Mouse (Mus musculus) naive thymus-derived CD4-positive, alpha-beta T cell, adult 2 months (primary cell): Measurements from ENCODE around the gene Tdp1.
A peak's percentile ranks its signal among the peaks of the same experiment; 100 is the strongest.

Source experiments
- DNase-seq: peaks from one replicate; pipeline ENCODE4 v3.0.0-alpha.2; 2011; ENCODE audit warnings: low read depth

The Tdp1 gene

DNA sequence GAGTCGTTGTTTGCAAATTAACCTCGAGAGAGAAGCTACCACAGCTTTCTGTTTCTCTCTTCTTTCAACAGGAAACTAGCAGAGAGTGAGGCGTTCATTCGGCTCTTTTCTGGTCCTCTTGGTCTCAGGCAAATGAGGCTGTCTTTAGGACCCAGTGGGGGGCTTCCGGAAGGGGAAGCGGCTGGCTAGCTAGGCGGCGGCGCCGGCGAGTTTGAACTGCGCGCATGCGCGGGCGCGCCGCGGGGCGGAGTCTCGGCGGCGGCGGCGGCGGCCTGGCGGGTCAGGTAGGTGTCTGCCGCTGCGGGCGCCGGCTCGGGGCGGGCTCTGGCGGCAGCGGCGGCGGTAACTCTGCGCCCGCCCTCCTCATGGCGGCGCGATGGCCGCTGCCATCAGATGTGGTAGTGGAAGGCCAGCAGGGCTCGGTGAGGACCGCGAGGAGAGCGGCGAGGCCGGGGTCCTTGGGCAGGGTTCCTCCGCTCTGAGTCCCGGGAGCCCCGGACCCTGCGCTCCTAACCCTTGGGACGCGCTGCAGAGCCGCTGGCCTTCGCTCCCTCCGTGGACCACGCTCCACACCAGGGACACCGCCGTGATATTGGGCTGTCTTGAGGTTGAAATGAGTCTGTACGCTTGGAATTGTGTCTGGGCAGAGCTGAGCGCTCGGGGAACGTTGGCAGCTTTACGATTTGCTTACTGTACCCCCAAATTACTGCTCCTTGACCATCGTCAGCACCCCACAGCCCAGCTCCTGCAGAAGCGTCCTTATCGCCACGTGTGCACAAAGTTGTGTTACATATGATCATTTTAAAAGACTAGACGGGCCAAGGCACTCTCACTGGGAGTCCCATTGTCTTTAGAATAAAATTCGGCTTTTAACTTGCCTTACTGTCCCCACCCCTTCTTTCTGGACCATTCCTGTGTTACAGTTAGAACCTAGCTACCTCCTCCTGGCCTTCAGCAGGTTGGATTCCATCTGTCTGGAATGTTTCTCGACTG is at the start of gene Tdp1, which contains the start of gene Efcab11:
Gene Tdp1, plus strand, starts transcription at position 249 of the 993 bp plus-strand sequence.
Gene Efcab11, minus strand, starts transcription at position 171 of the 993 bp plus-strand sequence.
- peak; percentile 97 for DNase-seq

DNA sequence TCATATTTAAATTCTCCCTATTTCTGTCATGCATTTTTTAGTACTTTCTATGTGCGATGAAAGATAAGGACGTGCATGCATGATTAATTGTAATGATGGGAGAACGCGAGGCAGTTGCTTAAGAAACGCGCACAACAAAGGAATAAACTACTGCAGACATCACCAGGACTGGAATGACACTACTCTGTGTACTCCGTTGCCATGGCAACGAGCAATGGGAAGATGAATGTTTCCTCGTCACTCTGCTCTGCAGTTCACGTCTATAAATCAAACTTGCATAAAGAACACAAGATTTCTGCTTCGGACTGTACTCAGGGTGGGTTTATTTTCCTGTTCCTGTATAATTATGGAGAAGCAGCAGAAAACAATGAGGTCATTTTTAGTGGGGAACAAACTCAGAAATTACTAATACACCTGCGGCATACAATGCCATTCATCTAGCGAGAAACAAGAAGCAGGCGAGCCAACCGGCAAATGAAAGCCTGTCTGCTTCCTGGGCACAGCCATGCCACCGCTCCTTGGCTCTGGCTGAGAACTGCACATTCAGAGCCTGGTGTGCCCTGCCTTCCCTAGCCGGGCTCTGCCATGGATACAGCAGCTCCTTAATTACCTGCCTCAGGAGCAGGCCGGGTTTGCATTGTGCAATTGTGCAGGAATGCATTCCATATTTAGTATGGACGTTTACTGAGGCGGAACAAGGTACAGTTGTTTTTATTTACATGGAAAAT is 47.7 kb upstream of the Tdp1 start:
- peak; percentile 83 for DNase-seq

DNA sequence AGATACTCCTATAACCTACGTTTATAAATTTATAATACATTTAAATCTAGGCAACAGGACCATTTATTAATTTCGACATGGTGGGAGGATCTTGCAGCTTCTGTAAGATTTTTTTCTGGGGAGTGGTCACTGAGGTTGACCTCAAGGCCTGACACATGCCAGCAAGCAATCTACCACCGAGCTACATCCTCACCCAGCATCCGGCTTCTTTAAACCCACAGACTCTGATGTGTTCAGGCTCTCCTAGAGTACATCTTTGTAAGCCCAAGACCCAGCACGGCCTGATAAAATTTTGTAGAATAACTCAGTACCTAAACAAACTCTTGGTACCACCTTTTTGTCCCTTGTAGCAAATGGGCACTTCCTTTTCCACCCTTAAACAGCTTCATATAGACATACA is 46.8 kb upstream of the Tdp1 start:
- peak; percentile 46 for DNase-seq

DNA sequence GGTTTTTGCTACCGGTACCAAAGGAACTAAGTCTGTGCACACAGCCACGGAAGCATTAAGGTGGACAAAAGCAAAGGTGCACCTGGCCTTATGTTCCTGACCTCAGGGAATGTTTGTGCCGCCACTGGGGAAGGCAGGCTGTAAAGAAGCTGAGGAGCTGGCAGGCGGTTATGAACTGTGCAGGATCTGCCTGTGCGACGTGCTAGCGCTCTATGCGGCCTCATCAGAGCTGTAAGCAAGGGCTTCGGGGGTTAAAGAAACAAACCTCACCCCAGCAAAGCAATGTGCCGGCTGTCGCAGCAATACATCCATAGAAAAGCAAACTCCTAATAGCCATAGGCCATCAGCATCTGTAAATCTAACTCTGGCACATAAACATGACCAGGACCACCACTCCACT is 46.2 kb upstream of the Tdp1 start:
- no peak for DNase-seq

DNA sequence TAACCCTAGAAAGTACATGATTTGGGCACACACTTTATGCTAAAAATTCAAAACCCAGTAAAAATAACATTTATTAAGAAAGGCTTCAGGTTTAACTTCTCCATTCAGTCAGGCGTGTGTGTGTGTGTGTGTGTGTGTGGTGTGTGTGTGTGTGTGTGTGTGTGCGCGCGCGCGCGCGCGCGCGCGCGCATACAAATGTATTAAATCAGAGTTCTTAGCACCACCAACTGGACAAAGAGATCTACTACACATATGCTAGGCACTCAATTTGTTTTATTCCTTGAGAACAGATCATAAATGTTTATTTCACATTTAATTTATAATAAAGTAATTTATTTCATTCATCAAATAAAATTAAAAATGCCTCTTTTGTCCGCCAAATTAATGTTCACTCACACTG is 45.6 kb upstream of the Tdp1 start:
- peak; percentile 64 for DNase-seq

DNA sequence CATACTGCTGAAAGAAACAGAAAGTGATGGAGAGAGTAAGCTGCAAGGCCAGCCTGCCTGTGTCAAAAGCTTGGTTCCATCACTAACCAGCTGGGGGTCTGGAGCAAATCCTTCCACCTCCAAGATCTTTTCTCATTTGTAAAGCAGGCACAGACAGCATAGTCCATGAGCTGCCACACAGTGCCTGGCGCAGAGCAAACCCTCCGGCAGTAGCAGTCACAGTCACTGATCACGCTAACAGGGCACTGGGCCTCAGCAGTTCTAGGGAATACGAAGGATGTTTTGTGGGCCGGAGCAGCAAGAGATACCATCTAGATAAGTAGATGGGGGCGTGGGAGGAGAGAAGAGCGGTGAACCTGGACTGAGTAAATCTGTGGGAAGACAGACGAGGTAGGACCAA is 39.4 kb upstream of the Tdp1 start:
- DNase-seq, result no peak

DNA sequence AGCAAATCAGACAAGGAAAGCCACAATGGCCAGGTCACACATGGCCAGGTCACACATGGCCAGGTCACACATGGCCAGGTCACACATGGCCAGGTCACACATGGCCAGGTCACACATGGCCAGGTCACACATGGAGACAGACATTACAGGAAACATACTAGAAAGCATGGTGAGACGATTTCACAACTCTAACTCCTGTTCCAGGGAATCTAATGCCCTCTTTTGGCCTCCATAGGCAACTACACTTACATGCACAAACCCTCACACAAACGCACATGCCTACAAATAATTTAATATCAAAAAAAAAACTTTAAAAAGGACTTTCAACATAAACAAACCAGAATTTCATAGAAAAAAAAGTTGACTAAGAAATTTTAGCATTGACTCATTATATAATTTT is 34.3 kb upstream of the Tdp1 start:
- no peak for DNase-seq

DNA sequence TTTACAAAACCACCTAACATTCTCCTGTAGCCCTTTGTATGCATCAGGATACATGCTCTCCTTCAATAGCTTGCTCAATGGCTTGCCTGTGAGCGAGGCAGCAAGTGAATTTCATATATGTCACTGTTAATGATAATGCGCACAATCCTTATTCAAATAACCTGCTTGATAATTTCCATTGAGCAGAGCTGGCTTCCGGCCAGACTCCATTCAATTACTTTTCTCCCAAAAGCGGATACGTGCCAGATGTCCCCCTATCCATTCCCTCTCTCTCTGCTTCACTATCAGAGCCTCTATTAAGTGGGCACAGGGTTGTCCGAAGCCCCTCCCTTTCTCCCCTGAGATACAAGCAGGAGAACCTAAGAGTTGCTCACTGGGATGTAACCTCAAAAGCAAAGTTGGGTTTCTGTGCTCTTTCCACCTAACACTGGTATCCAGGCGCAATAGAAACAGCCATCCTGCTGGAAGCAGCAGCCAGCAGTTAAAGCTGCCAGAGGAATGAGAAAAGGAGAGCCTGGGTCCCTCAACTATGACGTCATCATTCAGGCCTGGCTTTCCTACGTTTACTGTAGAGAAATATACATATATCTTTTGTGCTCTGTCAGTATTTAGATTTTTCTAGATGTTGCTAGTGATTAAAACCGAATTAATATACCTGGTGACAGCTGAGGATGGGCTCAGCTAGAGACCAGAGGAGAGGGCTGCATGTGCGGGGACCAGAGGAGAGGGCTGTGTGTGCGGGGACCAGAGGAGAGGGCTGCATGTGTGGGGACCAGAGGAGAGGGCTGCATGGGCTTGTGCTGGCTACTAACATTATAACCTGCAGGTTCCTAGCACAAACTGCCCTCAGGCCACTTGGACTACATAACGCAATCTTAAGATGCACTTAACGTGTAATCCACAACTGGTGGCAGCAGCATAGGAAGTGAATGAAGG is 30.7 kb upstream of the Tdp1 start:
- DNase-seq, result no peak

DNA sequence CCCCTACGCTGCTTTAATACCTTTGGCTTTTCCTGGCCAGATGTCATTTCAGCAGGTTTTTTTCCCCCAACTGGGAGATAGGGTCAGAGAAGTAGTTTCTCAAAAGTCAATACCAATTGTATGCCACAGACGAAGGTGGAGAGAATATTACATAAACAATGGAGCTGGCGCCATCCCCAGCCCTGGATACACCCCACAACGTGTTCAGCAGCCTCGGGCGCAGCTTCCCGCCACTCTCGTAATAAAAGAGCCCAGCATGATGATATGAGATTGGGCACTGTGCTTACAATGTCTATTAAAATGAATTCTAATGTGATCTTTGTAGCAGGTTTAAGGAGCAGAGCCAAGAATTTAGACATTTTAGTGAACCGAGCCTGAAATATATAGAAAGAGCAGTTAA is 28.3 kb upstream of the Tdp1 start:
- no peak for DNase-seq

DNA sequence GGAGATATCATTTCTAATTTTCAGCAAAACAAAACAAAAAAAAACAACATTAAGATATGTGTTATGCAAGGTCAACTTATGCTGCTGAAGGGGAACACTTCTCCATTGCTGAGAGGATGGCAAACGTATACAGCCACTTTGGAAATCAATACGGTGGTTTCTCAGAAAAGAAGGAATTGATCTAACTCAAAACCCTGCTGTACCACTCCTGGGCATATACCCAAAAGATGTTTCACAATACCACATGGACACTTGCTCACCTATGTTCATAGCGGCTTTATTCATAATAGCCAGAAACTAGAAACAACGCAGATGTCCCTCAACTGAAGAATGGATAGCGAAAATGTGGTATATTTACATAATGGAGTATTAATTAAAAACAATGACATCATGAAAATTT is 25.7 kb upstream of the Tdp1 start:
- DNase-seq, result no peak

DNA sequence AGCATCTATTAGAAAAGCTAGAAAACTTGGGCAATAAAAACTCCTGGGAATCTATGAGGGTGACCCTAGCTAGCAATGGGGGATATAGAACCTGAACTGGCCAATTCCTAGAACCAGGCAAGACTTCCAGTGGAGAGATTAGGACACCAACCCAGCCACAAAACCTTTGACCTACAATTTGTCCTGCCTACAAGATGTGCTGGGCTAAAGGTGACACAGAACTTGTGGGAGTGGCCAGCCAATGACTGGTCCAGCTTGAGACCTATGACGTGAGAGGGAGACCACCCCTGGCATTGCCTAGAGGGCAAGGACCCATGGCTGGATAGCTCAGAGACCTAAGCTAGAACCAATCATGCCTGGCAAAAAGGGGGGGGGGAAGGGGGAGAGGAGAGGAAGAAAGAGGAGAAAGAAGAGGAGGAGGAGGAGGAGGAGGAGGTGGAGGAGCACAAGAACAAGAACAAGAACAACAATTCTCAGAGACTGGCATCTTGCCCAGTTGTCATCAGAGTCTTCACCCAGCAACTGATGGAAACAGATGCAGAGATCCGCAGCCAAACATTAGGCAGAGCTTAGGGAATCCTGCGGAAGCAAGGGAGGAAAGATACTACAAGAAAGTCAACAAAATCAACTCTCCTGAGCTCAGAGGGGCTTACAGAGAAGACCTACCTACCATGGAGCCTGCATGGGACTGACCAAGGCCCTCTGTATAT is 24.8 kb upstream of the Tdp1 start:
- no peak for DNase-seq

DNA sequence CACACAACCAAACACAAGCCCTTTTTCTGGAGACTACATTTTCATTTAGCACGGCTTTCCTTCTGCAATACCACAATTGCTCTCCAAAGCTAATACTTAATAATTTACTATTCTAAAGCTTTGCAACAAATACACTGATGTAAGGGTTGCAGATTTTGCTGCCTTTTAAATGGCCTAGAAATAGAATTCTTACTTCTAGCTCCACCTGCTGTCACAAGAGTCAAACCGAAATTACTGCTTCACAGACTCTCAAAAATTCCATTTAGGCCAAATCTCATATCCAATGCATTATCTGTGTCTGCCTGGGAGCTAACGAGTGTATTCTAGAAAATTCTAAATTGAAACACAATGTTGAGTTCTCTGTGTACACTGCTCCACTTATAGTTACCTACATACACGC is 23.3 kb upstream of the Tdp1 start:
- DNase-seq, result peak; percentile 36

DNA sequence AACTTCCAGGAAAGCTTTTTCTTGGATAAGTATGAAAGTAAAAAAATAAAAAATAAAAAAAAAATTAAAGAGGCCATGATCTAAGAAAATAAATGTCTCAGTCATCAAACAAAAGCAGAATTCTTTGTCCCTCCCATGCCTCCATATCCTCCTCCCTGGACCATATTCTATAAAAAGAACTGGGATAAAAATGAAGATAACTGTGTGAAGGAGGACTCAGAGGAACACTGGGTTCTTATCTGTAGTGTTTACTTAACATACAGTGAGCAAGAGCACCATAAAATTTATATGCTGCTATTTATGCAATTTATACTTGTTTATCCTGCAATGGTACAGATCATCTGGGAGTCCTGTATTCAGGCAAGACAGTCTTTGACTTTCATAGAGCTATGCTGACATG is 19.7 kb upstream of the Tdp1 start:
- no peak for DNase-seq

DNA sequence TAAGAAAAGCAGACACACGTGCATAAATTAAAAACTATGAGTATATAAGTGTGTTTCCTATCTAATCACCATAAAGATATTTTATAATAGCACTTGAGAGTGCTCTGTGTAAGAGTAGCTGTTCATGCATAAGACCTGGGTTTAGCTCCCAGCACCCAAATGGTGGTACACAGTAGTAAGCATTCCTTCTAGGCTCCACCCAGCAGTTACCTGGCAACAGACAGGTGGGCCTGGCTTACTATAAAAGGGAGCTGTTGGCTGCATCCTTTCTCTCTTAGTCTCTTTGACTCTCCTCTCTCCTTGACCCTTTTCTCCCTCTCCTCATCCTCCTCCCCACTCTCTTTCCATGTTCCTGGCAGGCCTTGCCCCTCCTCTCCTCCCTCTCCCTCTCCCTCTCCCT is 15.5 kb upstream of the Tdp1 start:
- DNase-seq, result no peak

DNA sequence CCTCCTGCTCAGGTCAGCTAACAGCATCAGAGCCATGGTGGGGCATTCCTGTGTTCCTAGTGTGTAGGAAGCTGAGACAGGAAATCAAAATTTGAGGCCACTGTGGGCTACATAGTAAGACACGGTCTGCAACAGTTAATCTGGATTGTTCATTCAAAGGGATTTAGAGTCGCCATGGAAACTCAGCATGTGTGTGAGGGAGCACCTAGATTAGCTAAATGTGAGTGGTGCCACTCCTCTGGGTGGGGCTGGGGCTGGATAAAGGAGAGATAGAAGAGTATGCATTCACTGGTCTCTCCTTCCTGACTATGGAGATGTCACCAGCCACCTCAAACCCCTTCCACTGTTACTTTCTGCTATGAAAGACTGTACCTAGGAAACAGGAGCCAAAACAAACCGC is 10.9 kb upstream of the Tdp1 start:
- DNase-seq, result peak; percentile 6

DNA sequence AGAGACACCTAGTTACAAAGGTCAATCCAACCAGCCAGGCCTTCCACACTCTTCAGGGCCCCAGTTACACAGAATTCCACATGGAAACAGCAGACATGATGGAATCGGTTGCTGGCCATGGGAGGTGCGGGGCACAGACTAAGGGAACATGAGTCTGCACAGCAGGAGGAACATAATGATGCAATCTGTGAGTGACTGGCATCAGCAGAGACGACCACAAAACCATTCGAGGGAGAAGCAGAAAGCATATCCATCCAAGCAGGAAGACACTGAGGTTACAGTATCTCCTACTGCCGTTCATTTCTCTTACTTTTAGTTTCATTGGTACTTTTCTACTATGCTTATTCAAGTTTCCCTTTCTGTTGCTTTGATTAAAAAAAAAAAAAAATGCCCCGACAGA is 9.7 kb upstream of the Tdp1 start:
- DNase-seq, result no peak

DNA sequence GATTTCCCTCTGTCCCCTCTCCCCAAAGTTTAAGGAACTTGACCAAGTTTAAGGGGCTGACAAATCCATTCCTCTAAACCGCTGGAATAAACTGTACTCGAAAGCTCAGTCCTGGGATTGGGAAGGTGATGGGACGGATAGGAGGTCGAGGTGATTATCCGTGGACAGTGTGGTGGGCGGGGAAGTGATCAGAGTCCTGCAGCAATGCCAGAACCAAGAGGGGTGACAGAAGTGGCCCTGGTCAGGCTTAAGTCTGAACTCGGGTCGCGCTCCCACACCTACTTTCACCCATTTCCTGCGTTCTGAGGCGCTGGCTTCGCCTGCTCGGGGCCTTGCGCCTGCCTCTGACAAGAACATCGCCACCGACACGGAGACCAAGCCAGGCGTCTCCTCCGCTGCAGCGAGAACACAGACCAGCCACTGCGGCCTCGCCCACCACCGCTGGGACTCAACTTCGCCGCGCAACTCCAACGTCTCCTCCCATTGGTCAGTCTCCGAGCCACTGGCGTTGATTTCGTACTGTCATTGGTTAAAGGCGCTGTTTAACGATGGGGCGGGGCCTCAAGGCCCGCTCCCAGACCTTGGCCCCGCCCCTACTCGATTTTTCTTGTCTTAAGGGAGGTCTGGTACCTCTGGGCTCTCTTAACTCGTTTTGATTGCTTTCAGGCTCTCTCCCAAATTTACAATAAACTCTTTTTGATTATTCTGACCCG is 1.2 kb upstream of the Tdp1 start:
- peak; percentile 95 for DNase-seq

DNA sequence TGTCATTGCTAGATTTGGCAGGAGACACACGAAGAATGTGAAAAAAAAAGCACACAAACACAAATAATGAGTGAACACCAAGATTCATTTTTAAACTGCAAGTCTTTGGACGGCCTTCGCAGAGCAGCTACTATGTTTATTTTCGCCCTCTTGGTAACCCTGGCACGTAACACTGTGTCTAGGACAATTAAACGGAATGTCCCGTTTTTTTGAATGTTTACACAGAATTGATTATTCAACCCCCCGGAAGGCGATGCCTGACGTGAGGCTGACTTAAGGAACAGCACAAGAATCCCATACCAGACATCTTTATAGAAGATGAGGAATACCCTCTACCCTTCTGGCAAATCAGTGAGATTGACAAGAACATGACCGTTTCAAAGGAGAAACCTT is 608 bp upstream of the Tdp1 start:
- DNase-seq, result no peak

DNA sequence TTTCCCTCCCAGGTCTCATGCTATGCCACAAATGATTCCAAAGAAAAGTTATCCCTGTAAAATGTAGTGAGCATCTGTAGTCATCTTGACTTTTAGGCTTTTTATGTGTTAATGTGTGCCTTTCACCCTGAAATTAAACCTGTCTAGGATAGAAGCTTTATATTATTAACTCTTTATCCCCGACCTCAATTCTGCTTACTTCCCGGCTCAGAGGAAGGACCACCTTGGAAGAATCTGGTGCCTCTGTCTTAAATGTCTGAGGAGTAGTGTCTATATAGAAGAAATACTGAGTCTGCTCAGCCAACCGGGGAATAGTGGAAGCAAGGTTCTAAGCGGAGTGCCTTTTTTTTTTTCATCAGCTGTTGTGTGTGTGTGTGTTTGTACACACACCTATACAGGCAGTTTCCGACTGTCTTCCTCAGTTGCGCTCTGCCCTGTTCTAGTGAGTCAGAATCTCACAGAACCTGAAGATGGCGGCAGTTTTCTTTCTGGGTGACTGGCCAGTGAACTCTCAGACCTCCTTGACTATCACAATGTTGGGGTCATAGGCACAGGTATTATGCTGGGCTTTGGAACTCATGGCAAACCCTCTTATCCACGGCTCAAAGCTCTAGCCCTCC is 1.1 kb downstream of the Tdp1 start:
- no peak for DNase-seq

DNA sequence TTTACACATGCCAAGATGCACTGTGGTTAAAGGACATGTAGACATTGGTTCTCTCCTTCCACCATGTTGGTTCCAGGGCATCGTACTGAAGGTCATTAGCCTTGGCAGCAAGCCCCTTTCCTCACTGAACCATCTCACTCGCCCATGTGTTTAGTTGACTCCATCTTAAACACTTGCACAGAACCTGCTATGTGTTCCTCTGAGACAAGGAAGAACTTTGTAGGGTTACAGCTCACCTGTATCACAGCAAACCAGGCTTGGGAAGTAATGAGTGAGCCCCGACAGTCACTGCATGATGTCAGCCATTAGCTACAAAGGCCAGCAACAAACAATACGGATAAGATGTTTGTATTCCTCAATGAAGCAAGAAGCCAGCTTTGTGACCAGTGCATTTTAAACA is 13.5 kb downstream of the Tdp1 start:
- no peak for DNase-seq
